Mouse (Mus musculus) midbrain, embryonic 15.5 days (tissue): ENCODE measurements around the gene C87436. TPM values are rescaled to one million over a fixed set of nuclear protein-coding genes. Genes with fewer than 3 reads are reported as not detected.

ENCODE experiments used
- ATAC-seq: fragments of 200-750 bp; cut with Nextera tagmentation; replicated peaks from 2 replicates; pipeline ENCODE4 v1.8.0; 2017; ENCODE audit warnings: moderate TSS enrichment
- H3K27ac ChIP-seq: fragments of 300-500 bp; sonication (generic); 2 replicates; pipeline ENCODE4 v1.5.1; 2015; ENCODE audit warnings: mild to moderate bottlenecking, inconsistent platforms
- H3K27me3 ChIP-seq: fragments of 300-500 bp; sonication (generic); replicated peaks from 2 replicates; pipeline ENCODE4 v1.6.1; 2015; ENCODE audit warnings: inconsistent platforms
- H3K36me3 ChIP-seq: fragments of 300-500 bp; sonication (generic); replicated peaks from 2 replicates; pipeline ENCODE4 v1.6.1; 2015; ENCODE audit warnings: inconsistent platforms
- H3K4me1 ChIP-seq: fragments of 300-500 bp; sonication (generic); 2 replicates; pipeline ENCODE4 v1.6.1; 2015; ENCODE audit warnings: inconsistent platforms
- H3K4me2 ChIP-seq: fragments of 300-500 bp; sonication (generic); 2 replicates; pipeline ENCODE4 v1.6.1; 2015; ENCODE audit warnings: inconsistent platforms, mild to moderate bottlenecking, moderate library complexity
- H3K4me3 ChIP-seq: fragments of 300-500 bp; sonication (generic); 2 replicates; pipeline ENCODE4 v1.5.1; 2015; ENCODE audit warnings: mild to moderate bottlenecking, inconsistent platforms
- H3K9ac ChIP-seq: fragments of 300-500 bp; sonication (generic); 2 replicates; pipeline ENCODE4 v1.6.1; 2015; ENCODE audit warnings: mild to moderate bottlenecking, inconsistent platforms
- H3K9me3 ChIP-seq: fragments of 300-500 bp; sonication (generic); 2 replicates; pipeline ENCODE4 v1.6.1; 2016; ENCODE audit warnings: inconsistent platforms
- WGBS: fragments of 180-500 bp; shearing (Covaris S2); methylation state at CpG from one replicate; pipeline ENCODE4 v1.1.7; 2015; ENCODE audit warnings: mixed read lengths; 5-methylcytosine and 5-hydroxymethylcytosine counted together
- polyA plus RNA-seq: library from polyadenylated mRNA; unstranded; fragments of >200 nt; fragmentation: Nextera tagmentation; extraction: Ambion mirVana; gene quantifications from 2 replicates; pipeline ENCODE4 v1.2.1, GENCODE M21; 2015

Gene C87436
- polyA plus RNA-seq, result 25.2 and 25.8 TPM in 2 replicates

- peak within 1 kb of the TSS; percentile 80 for H3K9ac ChIP-seq
- peak; percentile 96 for ATAC-seq
- no peaks in the 10 kb centered on the region for H3K9me3 ChIP-seq
- H3K4me1 ChIP-seq, result peaks cover 15% of the 10 kb centered on the region
- H3K27ac ChIP-seq, result peak within 1 kb of the TSS; percentile 95
- peaks cover 30% of the 10 kb centered on the region for H3K36me3 ChIP-seq
- H3K4me3 ChIP-seq, result peak within 1 kb of the TSS; percentile 93
- H3K4me2 ChIP-seq, result peak within 1 kb of the TSS; percentile 70
- H3K27me3 ChIP-seq, result no peaks in the 10 kb centered on the region
- WGBS, result under 1% methylated on average over 59 of the region's 59 CpGs
Measured at GRCm38 (mm10) chr6:86438272-86439118, at the start of gene C87436. Gene C87436, plus strand, starts transcription at chr6:86438374.

GRCm38 (mm10) chr6:86388461-86388860 is 49.7 kb upstream of the C87436 start:
- ATAC-seq, result no peak
- Histone ChIP-seq H3K4me1 (no peaks in the 10 kb centered on the region), H3K27me3 (no peaks in the 10 kb centered on the region), H3K36me3 (peaks cover 61% of the 10 kb centered on the region), H3K4me3 (no peak overlapping the region), H3K9me3 (no peaks in the 10 kb centered on the region), H3K4me2 (no peak overlapping the region), H3K27ac (no peak overlapping the region), H3K9ac (no peak overlapping the region)
- WGBS, result 90% methylated on average over 18 of the region's 18 CpGs

- no peaks in the 10 kb centered on the region for H3K9me3 ChIP-seq
- WGBS, result 96% methylated on average over 5 of the region's 5 CpGs
- ATAC-seq, result no peak
- H3K27me3 ChIP-seq, result no peaks in the 10 kb centered on the region
- H3K4me3 ChIP-seq, result no peak overlapping the region
- H3K4me2 ChIP-seq, result no peak overlapping the region
- H3K36me3 ChIP-seq, result peaks cover 48% of the 10 kb centered on the region
- no peak overlapping the region for H3K27ac ChIP-seq
- no peak overlapping the region for H3K9ac ChIP-seq
- peaks cover 22% of the 10 kb centered on the region for H3K4me1 ChIP-seq
Measured at GRCm38 (mm10) chr6:86391326-86391725, 46.8 kb upstream of the C87436 start.

GRCm38 (mm10) chr6:86393187-86393586 is 45.0 kb upstream of the C87436 start:
- Histone ChIP-seq H3K27ac (no peak overlapping the region), H3K36me3 (peaks cover 35% of the 10 kb centered on the region), H3K4me2 (no peak overlapping the region), H3K4me3 (no peak overlapping the region), H3K9me3 (no peaks in the 10 kb centered on the region), H3K4me1 (peaks cover 30% of the 10 kb centered on the region), H3K9ac (no peak overlapping the region), H3K27me3 (no peaks in the 10 kb centered on the region)
- no peak for ATAC-seq
- 95% methylated on average over 1 of the region's 1 CpGs for WGBS

GRCm38 (mm10) chr6:86394078-86394720 is 44.0 kb upstream of the C87436 start:
- no peak overlapping the region for H3K27ac ChIP-seq
- peaks cover 30% of the 10 kb centered on the region for H3K4me1 ChIP-seq
- no peak for ATAC-seq
- H3K4me2 ChIP-seq, result no peak overlapping the region
- H3K4me3 ChIP-seq, result no peak overlapping the region
- no peaks in the 10 kb centered on the region for H3K9me3 ChIP-seq
- peaks cover 29% of the 10 kb centered on the region for H3K36me3 ChIP-seq
- 94% methylated on average over 17 of the region's 17 CpGs for WGBS
- no peaks in the 10 kb centered on the region for H3K27me3 ChIP-seq
- H3K9ac ChIP-seq, result no peak overlapping the region

- Histone ChIP-seq H3K9ac (peak overlapping the region; percentile 92; the same call in 1 of the 2 replicates), H3K27me3 (no peaks in the 10 kb centered on the region), H3K4me2 (peak overlapping the region; percentile 63), H3K36me3 (peaks cover 23% of the 10 kb centered on the region), H3K27ac (no peak overlapping the region), H3K9me3 (no peaks in the 10 kb centered on the region), H3K4me3 (peak overlapping the region; percentile 91), H3K4me1 (peaks cover 30% of the 10 kb centered on the region)
- ATAC-seq, result no peak
- 88% methylated on average over 9 of the region's 9 CpGs for WGBS
Measured at GRCm38 (mm10) chr6:86395021-86395420, 43.2 kb upstream of the C87436 start.

- peak overlapping the region; percentile 91 for H3K4me3 ChIP-seq
- no peaks in the 10 kb centered on the region for H3K9me3 ChIP-seq
- ATAC-seq, result no peak
- H3K4me2 ChIP-seq, result peak overlapping the region; percentile 63
- peak overlapping the region; percentile 93 for H3K27ac ChIP-seq
- H3K4me1 ChIP-seq, result peaks cover 33% of the 10 kb centered on the region
- H3K36me3 ChIP-seq, result peaks cover 13% of the 10 kb centered on the region
- 12% methylated on average over 10 of the region's 10 CpGs for WGBS
- H3K27me3 ChIP-seq, result no peaks in the 10 kb centered on the region
- peak overlapping the region; percentile 92 for H3K9ac ChIP-seq
Measured at GRCm38 (mm10) chr6:86395969-86396368, 42.2 kb upstream of the C87436 start.

- Histone ChIP-seq H3K27ac (peak within 1 kb of the TSS; percentile 93), H3K9me3 (no peaks in the 10 kb centered on the region), H3K4me3 (peak within 1 kb of the TSS; percentile 91), H3K4me2 (peak within 1 kb of the TSS; percentile 63), H3K4me1 (peaks cover 34% of the 10 kb centered on the region), H3K27me3 (no peaks in the 10 kb centered on the region), H3K36me3 (peaks cover 6% of the 10 kb centered on the region), H3K9ac (peak within 1 kb of the TSS; percentile 92)
- ATAC-seq, result peak; percentile 95
- under 1% methylated on average over 51 of the region's 51 CpGs for WGBS
Measured at GRCm38 (mm10) chr6:86396581-86397256, 41.5 kb upstream of the C87436 start, which contains the start of gene Pcyox1. Gene Pcyox1, minus strand, starts transcription at chr6:86397154.

- peak; percentile 2; the same call in 1 of the 2 replicates for ATAC-seq
- no peaks in the 10 kb centered on the region for H3K9me3 ChIP-seq
- WGBS, result 7% methylated on average over 14 of the region's 14 CpGs
Measured at GRCm38 (mm10) chr6:86397257-86397980, 40.8 kb upstream of the C87436 start.

GRCm38 (mm10) chr6:86398986-86399385 is 39.2 kb upstream of the C87436 start:
- WGBS, result 73% methylated on average over 2 of the region's 2 CpGs
- no peaks in the 10 kb centered on the region for H3K27me3 ChIP-seq
- ATAC-seq, result no peak

More at GRCm38 (mm10) chr6:86397257-86397980, 40.8 kb upstream of the C87436 start:
- Histone ChIP-seq H3K4me2 (peak overlapping the region; percentile 63), H3K27me3 (no peaks in the 10 kb centered on the region), H3K9ac (peak overlapping the region; percentile 92), H3K4me3 (peak overlapping the region; percentile 91), H3K27ac (peak overlapping the region; percentile 93), H3K4me1 (peaks cover 34% of the 10 kb centered on the region), H3K36me3 (no peaks in the 10 kb centered on the region)

GRCm38 (mm10) chr6:86399995-86400394 is 38.2 kb upstream of the C87436 start:
- peaks cover 25% of the 10 kb centered on the region for H3K4me1 ChIP-seq
- no peak for ATAC-seq
- H3K27ac ChIP-seq, result no peak overlapping the region
- WGBS, result 92% methylated on average over 2 of the region's 2 CpGs
- no peaks in the 10 kb centered on the region for H3K36me3 ChIP-seq
- H3K9me3 ChIP-seq, result no peaks in the 10 kb centered on the region
- H3K4me2 ChIP-seq, result no peak overlapping the region
- H3K4me3 ChIP-seq, result no peak overlapping the region
- no peaks in the 10 kb centered on the region for H3K27me3 ChIP-seq
- no peak overlapping the region for H3K9ac ChIP-seq

More at GRCm38 (mm10) chr6:86398986-86399385, 39.2 kb upstream of the C87436 start:
- H3K4me3 ChIP-seq, result no peak overlapping the region
- no peaks in the 10 kb centered on the region for H3K36me3 ChIP-seq
- no peak overlapping the region for H3K27ac ChIP-seq
- H3K4me1 ChIP-seq, result peaks cover 35% of the 10 kb centered on the region
- no peak overlapping the region for H3K4me2 ChIP-seq
- no peak overlapping the region for H3K9ac ChIP-seq
- no peaks in the 10 kb centered on the region for H3K9me3 ChIP-seq
